Mouse (Mus musculus): ENCODE results near the gene Sh2d6.

- TF ChIP-seq CTCF (IDR thresholded peaks at IDR 0.05; ENCODE audit: insufficient read depth, low read depth, low read length) (no peak), POLR2A (IDR thresholded peaks at IDR 0.05; ENCODE audit: insufficient read depth, low read depth, low read length) (no peak)
These were observed 26.4 kb upstream of the Sh2d6 start for GRCm38 (mm10) chr6:72547862-72548261.

Data from olfactory bulb, adult 2 months (tissue).